Mouse (Mus musculus) Patski (cell line): ENCODE results near the gene Zfp39. TPM values are rescaled to one million over a fixed set of nuclear protein-coding genes. Genes with fewer than 3 reads are reported as not detected.
"Not testable (repeated sequence)": the region's sequence is repeated elsewhere in the genome, so short reads cannot be mapped to it uniquely, and the experiment has no call there.

Source experiments
- ATAC-seq: fragments of 100-300 bp; one replicate; pipeline ENCODE4 v1.8.0; 2021
- CTCF ChIA-PET: fragments of 350-600 bp; sonication (Branson Sonifier 250); formaldehyde crosslinking; loops from one replicate; lab custom pipeline; 2022; ENCODE audit warnings: inconsistent platforms; lab: Charles Lee
- POLR2A ChIA-PET: fragments of 350-600 bp; sonication (Branson Sonifier 250); formaldehyde crosslinking; loops from one replicate; lab custom pipeline; 2022; ENCODE audit warnings: antibody characterized with exemption, inconsistent platforms; lab: Charles Lee
- DNase-seq: peaks from one replicate; pipeline ENCODE4 v3.0.0-alpha.2; 2011; ENCODE audit warnings: low read depth, low spot score
- H3K27me3 ChIP-seq: fragments of 371-371 bp; one replicate; pipeline ENCODE4 v1.5.1; 2021
- CTCF ChIP-seq: fragments of 100-300 bp; IDR thresholded peaks from one replicate; pipeline ENCODE4 v1.5.1; 2021
- in situ Hi-C: fragments of 300-500 bp; cut with MboI; formaldehyde crosslinking; loops from 3 replicates; pipeline ENCODE4 v1.11.1; 2018; ENCODE audit warnings: low pct_unique_long_range_greater_than_20kb, mixed read lengths
- polyA plus RNA-seq: library from polyadenylated mRNA; unstranded; gene quantifications from one replicate; pipeline ENCODE4 v1.2.3, GENCODE M21; 2021

Gene Zfp39
- polyA plus RNA-seq, 1 experiment from 2014 or later = 3.1 TPM

DNA sequence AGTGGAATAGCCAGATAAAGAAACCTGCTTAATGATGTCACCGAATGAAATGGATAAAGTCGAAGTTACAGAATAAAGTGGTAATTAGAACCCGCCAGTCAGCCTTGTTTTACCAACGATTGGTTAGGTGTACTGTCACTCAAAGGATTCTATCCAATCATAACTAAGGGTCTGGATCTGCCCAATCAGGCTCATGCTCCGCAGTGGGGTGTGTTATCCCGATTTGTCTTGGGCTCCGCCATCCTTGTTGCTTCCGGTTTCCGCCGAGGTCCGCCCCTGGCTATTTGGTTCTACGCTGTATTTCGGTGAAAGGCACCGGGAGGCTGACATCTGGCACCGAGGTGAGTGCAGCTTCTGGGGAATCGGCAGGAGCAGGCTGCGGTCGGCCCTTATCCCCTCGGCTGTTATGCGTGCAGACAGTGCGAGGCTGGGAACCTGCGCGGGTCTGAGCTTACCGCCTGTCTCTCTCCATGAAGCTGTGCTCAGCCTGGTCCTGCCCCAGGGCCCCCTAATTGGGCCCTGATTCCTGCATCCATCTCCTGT lies 57.0 kb downstream of the Zfp39 start, which contains the start of gene Gm12258:
Gene Gm12258 (plus strand): TSS at position 240 of the 543 bp plus-strand sequence.
- in situ Hi-C loops = no loop called here
- ATAC-seq (peak; percentile 100), DNase-seq (peak; percentile 98)
- ChIA-PET CTCF (no interaction called here), POLR2A (no interaction called here)
- no peak for TF ChIP-seq CTCF
- H3K27me3 ChIP-seq = peaks cover 9% of the 10 kb centered on the region

DNA sequence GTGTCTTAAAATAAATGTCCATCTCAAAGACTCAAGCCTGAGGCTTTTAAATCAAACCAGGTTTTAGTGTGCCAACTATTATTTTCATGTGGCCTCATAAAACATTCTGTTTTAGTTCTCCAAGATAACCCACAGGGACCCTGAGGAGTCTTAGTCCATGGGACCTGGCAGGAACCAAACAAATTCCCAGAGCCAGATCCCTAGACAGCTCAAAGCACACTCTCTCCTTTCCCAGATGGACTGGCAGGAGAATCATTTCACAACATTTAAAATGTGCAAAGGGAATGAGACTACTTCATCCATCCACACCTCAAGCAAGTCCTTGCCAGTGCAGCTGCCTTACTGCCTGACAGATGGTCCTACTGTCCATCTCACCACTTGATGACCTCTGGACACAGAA lies 65.1 kb downstream of the Zfp39 start, which contains the start of gene Olfr311:
Gene Olfr311 (plus strand): TSS at position 301 of the 400 bp plus-strand sequence.
- CTCF ChIA-PET, in situ Hi-C loops, DNase-seq, POLR2A ChIA-PET, ATAC-seq: not testable (repeated sequence)
- peaks cover 56% of the 10 kb centered on the region for H3K27me3 ChIP-seq

Other genes with a start within 250 kb of the Zfp39 start
- gene Olfr322, start 245.4 kb downstream of the Zfp39 start, polyA plus RNA-seq = not detected
- gene Olfr320, start 223.1 kb downstream of the Zfp39 start, polyA plus RNA-seq = not detected
- gene Olfr319, start 205.1 kb downstream of the Zfp39 start, polyA plus RNA-seq = not detected
- 0.03 TPM for gene Olfr318, start 180.2 kb downstream of the Zfp39 start, polyA plus RNA-seq
- gene Olfr317, start 165.0 kb downstream of the Zfp39 start, polyA plus RNA-seq = not detected
- not detected for gene Olfr316, start 151.5 kb downstream of the Zfp39 start, polyA plus RNA-seq
- not detected for gene Olfr315, start 131.0 kb downstream of the Zfp39 start, polyA plus RNA-seq
- gene Olfr314, start 121.3 kb downstream of the Zfp39 start, polyA plus RNA-seq = not detected
- not detected for gene Fam183b, start 102.3 kb downstream of the Zfp39 start, polyA plus RNA-seq
- gene Olfr313, start 89.2 kb downstream of the Zfp39 start, polyA plus RNA-seq = not detected
- not detected for gene Olfr312, start 75.0 kb downstream of the Zfp39 start, polyA plus RNA-seq
- gene Olfr311, start 65.0 kb downstream of the Zfp39 start, polyA plus RNA-seq = not detected
- gene Gm12258, start 57.1 kb downstream of the Zfp39 start, polyA plus RNA-seq = 6.8 TPM
- 6.4 TPM for gene 2810021J22Rik, start 37.0 kb downstream of the Zfp39 start, polyA plus RNA-seq
- gene Btnl10, start 13.7 kb upstream of the Zfp39 start, polyA plus RNA-seq = not detected
- 252 TPM for gene Rnf187, start 34.7 kb upstream of the Zfp39 start, polyA plus RNA-seq
- 7.1 TPM for gene Hist3h2ba, start 44.7 kb upstream of the Zfp39 start, polyA plus RNA-seq
- gene Hist3h2a, start 50.5 kb upstream of the Zfp39 start, polyA plus RNA-seq = 20.9 TPM
- gene Trim17, start 50.5 kb upstream of the Zfp39 start, polyA plus RNA-seq = 0.26 TPM
- gene Trim11, start 73.9 kb upstream of the Zfp39 start, polyA plus RNA-seq = 29.2 TPM
- gene Obscn, start 232.2 kb upstream of the Zfp39 start, polyA plus RNA-seq = 0.06 TPM